Mouse (Mus musculus): ENCODE data around the gene Appl2. TPM values are rescaled to one million over a fixed set of nuclear protein-coding genes. Genes with fewer than 3 reads are reported as not detected.

Appl2 gene
- polyA plus RNA-seq, 1 experiment from 2014 or later: 48.2 TPM

DNA sequence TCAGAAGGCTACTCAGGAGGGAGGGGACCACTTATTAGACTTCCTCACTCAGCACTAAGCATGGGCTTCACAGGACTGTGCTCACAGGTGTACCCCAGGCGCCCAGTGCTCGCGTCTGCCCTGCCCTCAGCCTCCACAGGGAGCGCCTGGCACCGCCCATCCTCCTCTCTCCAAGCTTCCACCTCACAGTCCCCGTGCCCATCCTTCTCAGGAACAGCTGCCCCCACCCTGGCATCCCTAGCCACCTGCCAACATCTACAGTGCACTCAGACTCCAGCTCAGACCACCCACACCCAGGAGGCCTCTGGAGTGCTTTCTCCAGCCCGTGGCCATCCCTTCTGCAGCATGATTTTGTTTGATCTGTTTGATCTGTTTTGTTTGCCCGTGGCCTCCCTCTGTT lies 24.5 kb downstream of the Appl2 start:
- no peak overlapping the region for H3K4me3 ChIP-seq (ENCODE audit: low read length)
- H3K27me3 ChIP-seq (ENCODE audit: insufficient read depth, low read length): no peaks in the 10 kb centered on the region
- H3K9me3 ChIP-seq (ENCODE audit: low read length): no peaks in the 10 kb centered on the region
- ATAC-seq (ENCODE audit: low FRiP score, low TSS enrichment): no peak
- 86% methylated on average over 8 of the region's 8 CpGs for WGBS
- no peak overlapping the region for H3K9ac ChIP-seq (replicated peaks; ENCODE audit: low read length)
- H3K36me3 ChIP-seq (ENCODE audit: insufficient read depth, low read length): peaks cover 7% of the 10 kb centered on the region; the same call in 1 of the 2 replicates
- H3K4me1 ChIP-seq (ENCODE audit: insufficient read depth, low read length): 0 out of 2 replicates have a peak, but pooled peaks cover 4% of the 10 kb centered on the region
- no peak overlapping the region for H3K27ac ChIP-seq (ENCODE audit: low read length)
- no peak overlapping the region for H3K4me2 ChIP-seq (replicated peaks; ENCODE audit: low read depth, low read length)

DNA sequence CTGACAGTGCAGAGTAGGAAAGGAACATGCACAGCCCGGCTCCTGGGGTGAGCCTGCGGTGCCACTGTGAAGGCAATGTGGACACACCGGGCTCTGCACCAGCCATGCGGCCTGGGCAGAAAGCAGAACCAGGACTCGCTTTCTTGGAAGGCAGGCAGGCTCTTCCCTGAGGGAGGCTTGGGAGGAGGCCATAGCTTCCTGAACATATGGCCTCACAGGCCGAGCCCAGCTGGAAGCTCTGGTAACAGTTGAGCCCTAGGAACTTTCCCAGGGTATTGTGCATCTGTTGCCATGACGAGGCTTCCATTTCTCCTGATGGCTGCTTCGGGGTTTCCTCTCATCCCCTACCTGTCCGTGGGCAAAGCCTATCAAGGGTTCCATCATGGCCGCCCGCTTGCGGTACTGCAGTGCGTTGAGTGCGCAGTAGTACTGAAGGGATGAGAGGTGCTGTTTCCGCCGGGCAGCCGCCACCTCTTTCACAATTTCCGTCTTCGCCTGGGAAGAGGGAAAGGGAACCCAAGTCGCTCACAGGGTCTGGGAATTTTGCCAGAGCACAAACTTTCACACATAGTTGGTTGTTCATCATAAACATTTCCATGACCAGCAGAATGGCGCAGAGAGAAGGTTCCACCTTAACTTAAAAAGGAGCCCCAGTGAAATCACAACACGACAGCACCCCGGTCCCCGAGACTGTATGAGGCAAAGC lies 28.0 kb downstream of the Appl2 start:
- no peak overlapping the region for H3K4me3 ChIP-seq (ENCODE audit: low read length)
- no peak overlapping the region for H3K27ac ChIP-seq (ENCODE audit: low read length)
- H3K9me3 ChIP-seq (ENCODE audit: low read length): no peaks in the 10 kb centered on the region
- WGBS: 94% methylated on average over 24 of the region's 24 CpGs
- no peak for ATAC-seq (ENCODE audit: low FRiP score, low TSS enrichment)
- no peak overlapping the region for H3K9ac ChIP-seq (replicated peaks; ENCODE audit: low read length)
- no peaks in the 10 kb centered on the region for H3K4me1 ChIP-seq (ENCODE audit: insufficient read depth, low read length)
- no peaks in the 10 kb centered on the region for H3K27me3 ChIP-seq (ENCODE audit: insufficient read depth, low read length)
- no peak overlapping the region for H3K4me2 ChIP-seq (replicated peaks; ENCODE audit: low read depth, low read length)
- peaks cover 7% of the 10 kb centered on the region; the same call in 1 of the 2 replicates for H3K36me3 ChIP-seq (ENCODE audit: insufficient read depth, low read length)

DNA sequence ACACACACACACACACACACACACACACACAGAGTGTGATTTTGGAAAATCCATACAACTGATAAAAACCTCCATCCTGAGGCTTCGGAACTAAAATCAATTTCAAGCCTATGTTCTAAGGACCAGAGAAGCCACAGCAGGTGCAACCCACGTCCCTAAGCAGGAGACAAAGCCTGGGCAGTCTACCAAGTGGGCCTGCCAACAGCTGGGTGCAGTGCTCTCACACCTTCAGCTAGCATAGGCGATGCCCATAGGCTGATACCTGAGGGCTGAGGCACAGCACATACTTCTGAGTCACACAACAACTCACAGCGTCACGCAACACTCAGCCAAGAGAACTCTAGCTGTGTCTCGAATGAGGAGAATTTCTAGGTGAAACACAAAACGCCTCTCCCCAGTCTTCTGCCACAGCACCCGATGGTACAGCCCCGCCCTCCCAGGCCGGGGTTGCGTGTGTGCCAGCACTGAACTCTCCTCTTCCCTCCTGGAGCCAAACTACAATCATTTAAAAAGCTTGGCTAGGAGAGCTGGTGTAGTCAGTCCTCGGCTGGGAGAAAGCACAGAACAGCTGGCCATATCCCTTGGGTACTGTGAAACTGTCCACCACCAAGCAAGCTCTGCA lies 29.6 kb downstream of the Appl2 start:
- Histone ChIP-seq H3K4me2 (replicated peaks; ENCODE audit: low read depth, low read length) (no peak overlapping the region), H3K9me3 (ENCODE audit: low read length) (no peaks in the 10 kb centered on the region), H3K27me3 (ENCODE audit: insufficient read depth, low read length) (no peaks in the 10 kb centered on the region), H3K9ac (replicated peaks; ENCODE audit: low read length) (no peak overlapping the region), H3K36me3 (ENCODE audit: insufficient read depth, low read length) (peaks cover 7% of the 10 kb centered on the region; the same call in 1 of the 2 replicates), H3K4me3 (ENCODE audit: low read length) (no peak overlapping the region), H3K27ac (ENCODE audit: low read length) (no peak overlapping the region), H3K4me1 (ENCODE audit: insufficient read depth, low read length) (no peaks in the 10 kb centered on the region)
- ATAC-seq (ENCODE audit: low FRiP score, low TSS enrichment): no peak
- WGBS: 79% methylated on average over 12 of the region's 12 CpGs

DNA sequence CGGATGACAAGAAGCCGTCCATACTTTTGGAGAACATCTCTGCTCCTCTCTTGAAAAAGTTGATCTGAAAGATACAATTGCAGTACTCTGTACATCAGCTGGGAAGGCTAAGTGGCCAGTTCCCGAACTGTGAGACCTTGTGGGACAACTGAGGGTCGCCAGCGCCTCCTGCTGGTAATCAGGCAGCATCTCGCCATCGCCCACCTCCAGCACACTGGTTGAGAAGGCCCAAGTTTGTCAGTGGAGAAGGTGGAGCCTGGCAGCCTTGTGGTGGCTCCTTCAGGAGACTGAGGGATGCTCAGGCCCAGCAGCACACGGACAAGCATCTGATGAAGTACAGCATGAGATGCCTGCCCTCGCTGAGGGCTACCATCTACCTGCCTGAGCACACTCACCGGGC lies 31.2 kb downstream of the Appl2 start:
- H3K27ac ChIP-seq (ENCODE audit: low read length): no peak overlapping the region
- H3K4me2 ChIP-seq (replicated peaks; ENCODE audit: low read depth, low read length): no peak overlapping the region
- peaks cover 12% of the 10 kb centered on the region; the same call in 1 of the 2 replicates for H3K36me3 ChIP-seq (ENCODE audit: insufficient read depth, low read length)
- no peaks in the 10 kb centered on the region for H3K27me3 ChIP-seq (ENCODE audit: insufficient read depth, low read length)
- WGBS: 60% methylated on average over 10 of the region's 10 CpGs
- no peak for ATAC-seq (ENCODE audit: low FRiP score, low TSS enrichment)
- no peaks in the 10 kb centered on the region for H3K4me1 ChIP-seq (ENCODE audit: insufficient read depth, low read length)
- H3K4me3 ChIP-seq (ENCODE audit: low read length): no peak overlapping the region
- H3K9ac ChIP-seq (replicated peaks; ENCODE audit: low read length): no peak overlapping the region
- H3K9me3 ChIP-seq (ENCODE audit: low read length): no peaks in the 10 kb centered on the region

DNA sequence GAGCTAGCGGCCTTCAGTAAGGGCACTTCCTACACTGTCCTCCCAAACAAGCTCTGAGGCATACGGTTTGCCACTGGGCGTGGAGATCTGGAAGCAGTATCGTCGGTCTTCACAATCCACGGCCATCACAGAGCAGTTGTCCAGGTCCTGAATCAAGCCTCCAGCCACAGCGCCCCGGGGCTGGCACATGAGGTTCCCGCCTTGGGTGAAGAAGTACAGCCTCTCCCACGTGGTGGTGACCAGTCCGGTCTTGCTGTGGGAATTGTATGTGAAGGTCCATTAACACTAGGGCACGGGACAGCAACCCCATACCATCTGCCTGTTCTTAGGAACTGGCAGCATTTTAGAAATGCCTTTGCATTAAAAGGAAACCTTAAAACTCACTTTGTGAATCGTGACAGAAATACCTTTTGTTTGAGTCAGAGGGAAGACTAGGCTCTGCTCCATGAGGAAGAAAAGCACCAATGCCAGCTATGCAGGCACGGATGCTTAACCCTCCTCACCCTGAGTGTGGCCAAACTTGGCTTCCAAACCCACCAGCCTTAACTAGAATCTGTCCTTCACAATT lies 35.8 kb downstream of the Appl2 start:
- ATAC-seq (ENCODE audit: low FRiP score, low TSS enrichment): no peak
- Histone ChIP-seq H3K4me2 (replicated peaks; ENCODE audit: low read depth, low read length) (no peak overlapping the region), H3K4me3 (ENCODE audit: low read length) (no peak overlapping the region)

DNA sequence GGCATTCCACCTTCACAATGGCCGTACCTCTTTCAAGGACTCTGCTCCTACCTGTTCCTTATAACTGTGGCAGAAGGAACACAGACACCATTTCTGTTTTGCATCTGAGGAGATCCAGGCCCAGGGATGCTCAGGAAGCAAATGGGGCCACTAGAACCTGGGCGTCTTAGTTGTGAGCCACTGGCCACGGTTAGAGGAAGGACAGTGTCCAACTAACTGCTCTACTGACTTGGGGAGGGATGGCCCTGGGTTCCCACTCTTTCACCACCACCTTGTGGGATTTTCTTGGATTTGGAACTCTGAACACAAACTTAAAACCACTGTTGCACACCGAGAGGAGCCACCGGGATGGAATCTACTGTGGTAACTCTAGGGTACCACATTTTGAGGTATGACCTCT lies 36.7 kb downstream of the Appl2 start:
- no peak overlapping the region for H3K9ac ChIP-seq (replicated peaks; ENCODE audit: low read length)
- no peak overlapping the region for H3K4me3 ChIP-seq (ENCODE audit: low read length)
- no peaks in the 10 kb centered on the region for H3K4me1 ChIP-seq (ENCODE audit: insufficient read depth, low read length)
- H3K36me3 ChIP-seq (ENCODE audit: insufficient read depth, low read length): peaks cover 36% of the 10 kb centered on the region
- H3K27me3 ChIP-seq (ENCODE audit: insufficient read depth, low read length): no peaks in the 10 kb centered on the region
- 95% methylated on average over 5 of the region's 5 CpGs for WGBS
- H3K9me3 ChIP-seq (ENCODE audit: low read length): peaks cover 3% of the 10 kb centered on the region; the same call in 1 of the 2 replicates
- H3K4me2 ChIP-seq (replicated peaks; ENCODE audit: low read depth, low read length): no peak overlapping the region
- no peak for ATAC-seq (ENCODE audit: low FRiP score, low TSS enrichment)
- no peak overlapping the region for H3K27ac ChIP-seq (ENCODE audit: low read length)

More for the DNA sequence above, 35.8 kb downstream of the Appl2 start:
- Histone ChIP-seq H3K27me3 (ENCODE audit: insufficient read depth, low read length) (no peaks in the 10 kb centered on the region), H3K4me1 (ENCODE audit: insufficient read depth, low read length) (no peaks in the 10 kb centered on the region), H3K9me3 (ENCODE audit: low read length) (peaks cover 3% of the 10 kb centered on the region; the same call in 1 of the 2 replicates), H3K9ac (replicated peaks; ENCODE audit: low read length) (no peak overlapping the region), H3K27ac (ENCODE audit: low read length) (no peak overlapping the region), H3K36me3 (ENCODE audit: insufficient read depth, low read length) (peaks cover 31% of the 10 kb centered on the region)
- WGBS: 86% methylated on average over 14 of the region's 14 CpGs

DNA sequence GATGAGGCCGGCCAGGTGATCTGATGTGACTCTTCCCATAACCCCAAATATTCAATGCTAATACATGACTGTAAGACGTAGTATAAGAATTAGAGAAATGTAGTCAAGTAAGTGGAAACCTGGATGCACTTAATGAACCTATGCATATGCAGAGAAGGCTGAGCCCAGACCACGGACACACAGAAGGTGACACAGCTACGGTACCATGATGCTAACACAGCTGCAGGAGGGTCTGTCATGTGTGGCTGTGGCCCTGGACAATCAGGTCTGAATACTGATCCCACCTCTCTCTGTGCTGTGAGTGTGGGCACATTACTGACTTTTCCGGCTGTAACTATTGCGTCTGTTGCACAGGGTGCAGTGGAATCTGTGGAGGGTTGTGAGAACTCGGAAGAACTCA lies 38.0 kb downstream of the Appl2 start:
- H3K4me2 ChIP-seq (replicated peaks; ENCODE audit: low read depth, low read length): no peak overlapping the region
- H3K27me3 ChIP-seq (ENCODE audit: insufficient read depth, low read length): no peaks in the 10 kb centered on the region
- WGBS: 93% methylated on average over 7 of the region's 7 CpGs
- no peak overlapping the region for H3K27ac ChIP-seq (ENCODE audit: low read length)
- no peak overlapping the region for H3K9ac ChIP-seq (replicated peaks; ENCODE audit: low read length)
- H3K9me3 ChIP-seq (ENCODE audit: low read length): peaks cover 3% of the 10 kb centered on the region; the same call in 1 of the 2 replicates
- ATAC-seq (ENCODE audit: low FRiP score, low TSS enrichment): no peak
- peaks cover 42% of the 10 kb centered on the region for H3K36me3 ChIP-seq (ENCODE audit: insufficient read depth, low read length)
- no peaks in the 10 kb centered on the region for H3K4me1 ChIP-seq (ENCODE audit: insufficient read depth, low read length)
- H3K4me3 ChIP-seq (ENCODE audit: low read length): no peak overlapping the region

DNA sequence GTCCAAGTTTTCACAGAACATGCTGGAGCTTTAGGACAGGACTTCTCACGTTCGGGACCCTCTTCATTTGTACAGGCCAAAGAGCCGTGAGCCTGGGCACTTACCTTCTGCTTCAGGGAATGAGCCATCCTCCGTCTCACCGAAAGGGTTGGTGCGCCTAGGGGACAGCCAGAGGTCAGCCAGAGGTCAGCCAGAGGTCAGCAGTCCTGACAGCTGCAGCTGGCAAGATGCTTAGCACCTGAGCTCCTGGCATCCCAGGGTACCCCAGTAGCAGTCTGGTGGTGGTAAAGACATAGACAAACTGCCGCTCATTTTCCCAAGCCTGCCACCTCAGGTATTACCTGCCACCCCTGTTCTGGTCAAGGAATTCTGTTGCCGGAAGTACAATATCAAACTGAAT lies 39.9 kb downstream of the Appl2 start:
- peaks cover 50% of the 10 kb centered on the region for H3K36me3 ChIP-seq (ENCODE audit: insufficient read depth, low read length)

DNA sequence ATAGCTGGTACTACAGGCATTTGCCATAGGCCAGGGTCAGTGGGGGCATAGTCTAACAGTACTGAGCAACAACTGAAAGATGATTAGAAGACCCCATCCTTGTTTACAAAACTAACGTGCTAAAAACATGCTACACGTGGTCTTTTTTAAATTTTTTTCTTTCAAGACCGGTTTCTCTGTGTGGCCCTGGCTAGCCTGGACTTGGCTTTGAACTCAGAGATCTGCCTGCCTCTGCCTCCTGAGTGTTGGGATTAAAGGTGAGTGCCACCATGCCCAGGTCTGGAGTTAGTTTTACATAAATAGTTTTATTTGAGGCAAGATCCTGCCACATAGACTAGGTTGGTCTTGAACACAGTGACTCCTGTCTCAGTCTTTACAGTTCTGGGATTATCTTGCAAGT lies 41.4 kb downstream of the Appl2 start:
- Histone ChIP-seq H3K36me3 (ENCODE audit: insufficient read depth, low read length) (peaks cover 50% of the 10 kb centered on the region), H3K4me1 (ENCODE audit: insufficient read depth, low read length) (no peaks in the 10 kb centered on the region), H3K9me3 (ENCODE audit: low read length) (peaks cover 3% of the 10 kb centered on the region; the same call in 1 of the 2 replicates), H3K4me2 (replicated peaks; ENCODE audit: low read depth, low read length) (no peak overlapping the region), H3K27ac (ENCODE audit: low read length) (no peak overlapping the region), H3K9ac (replicated peaks; ENCODE audit: low read length) (no peak overlapping the region), H3K27me3 (ENCODE audit: insufficient read depth, low read length) (no peaks in the 10 kb centered on the region), H3K4me3 (ENCODE audit: low read length) (no peak overlapping the region)
- 92% methylated on average over 3 of the region's 3 CpGs for WGBS
- ATAC-seq (ENCODE audit: low FRiP score, low TSS enrichment): no peak

More for the DNA sequence above, 39.9 kb downstream of the Appl2 start:
- no peak overlapping the region for H3K27ac ChIP-seq (ENCODE audit: low read length)
- no peak overlapping the region for H3K4me2 ChIP-seq (replicated peaks; ENCODE audit: low read depth, low read length)
- H3K9ac ChIP-seq (replicated peaks; ENCODE audit: low read length): no peak overlapping the region
- H3K27me3 ChIP-seq (ENCODE audit: insufficient read depth, low read length): no peaks in the 10 kb centered on the region
- H3K4me1 ChIP-seq (ENCODE audit: insufficient read depth, low read length): no peaks in the 10 kb centered on the region
- peaks cover 3% of the 10 kb centered on the region; the same call in 1 of the 2 replicates for H3K9me3 ChIP-seq (ENCODE audit: low read length)
- no peak overlapping the region for H3K4me3 ChIP-seq (ENCODE audit: low read length)
- ATAC-seq (ENCODE audit: low FRiP score, low TSS enrichment): no peak
- 80% methylated on average over 8 of the region's 8 CpGs for WGBS
